Mouse (Mus musculus): Measurements from ENCODE around the gene Tctex1d1.

- no peak for TF ChIP-seq TAL1 (IDR thresholded peaks at IDR 0.05; ENCODE audit: low read length)
- TF ChIP-seq GATA1 (IDR thresholded peaks at IDR 0.05; ENCODE audit: low read length): no peak
Observed at GRCm38 (mm10) chr4:103048046-103048445, 69.6 kb downstream of the Tctex1d1 start.
